Mouse (Mus musculus) forebrain, postnatal 0 days (tissue): ENCODE data around the gene Cggbp1. TPM values are rescaled to one million over a fixed set of nuclear protein-coding genes. Genes with fewer than 3 reads are reported as not detected.

Source experiments
- ATAC-seq: fragments of 200-750 bp; cut with Nextera tagmentation; 2 replicates; pipeline ENCODE4 v1.8.0; 2017; ENCODE audit warnings: mild to moderate bottlenecking, moderate library complexity
- DNase-seq: peaks from one replicate; pipeline ENCODE4 v3.0.0-alpha.2; 2015
- H3K27ac ChIP-seq: fragments of 300-500 bp; sonication (generic); 2 replicates; pipeline ENCODE4 v1.5.1; 2014; ENCODE audit warnings: low read depth, mild to moderate bottlenecking, antibody characterized with exemption, low read length, moderate library complexity, mixed read lengths
- H3K27me3 ChIP-seq: fragments of 300-500 bp; sonication (generic); 2 replicates; pipeline ENCODE4 v1.6.1; 2014; ENCODE audit warnings: mild to moderate bottlenecking, low read length, mixed read lengths; ENCODE audit not compliant: insufficient read depth
- H3K36me3 ChIP-seq: fragments of 300-500 bp; sonication (generic); 2 replicates; pipeline ENCODE4 v1.6.1; 2014; ENCODE audit warnings: mild to moderate bottlenecking, moderate library complexity; ENCODE audit not compliant: insufficient read depth
- H3K4me1 ChIP-seq: fragments of 300-500 bp; sonication (generic); 2 replicates; pipeline ENCODE4 v1.6.1; 2014; ENCODE audit warnings: antibody characterized with exemption; ENCODE audit not compliant: insufficient read depth
- H3K4me2 ChIP-seq: fragments of 300-500 bp; sonication (generic); 2 replicates; pipeline ENCODE4 v1.6.1; 2014; ENCODE audit warnings: low read depth, mild to moderate bottlenecking, moderate library complexity
- H3K4me3 ChIP-seq: fragments of 300-500 bp; sonication (generic); 2 replicates; pipeline ENCODE4 v1.5.1; 2014; ENCODE audit warnings: low read depth, low read length, mixed read lengths
- H3K9ac ChIP-seq: fragments of 300-500 bp; sonication (generic); 2 replicates; pipeline ENCODE4 v1.6.1; 2014; ENCODE audit warnings: mild to moderate bottlenecking
- H3K9me3 ChIP-seq: fragments of 300-500 bp; sonication (generic); 2 replicates; pipeline ENCODE4 v1.6.1; 2016; ENCODE audit warnings: low read length
- CTCF ChIP-seq: sonication (generic); IDR thresholded peaks from 2 replicates; pipeline ENCODE4 v1.5.1; 2016; ENCODE audit warnings: antibody characterized with exemption, control low read depth, low read depth
- WGBS: fragments of 180-500 bp; shearing (Covaris S2); extraction: QIAGEN DNeasy Blood & Tissue Kit; methylation state at CpG from one replicate; pipeline ENCODE4 v1.1.7; 2014; 5-methylcytosine and 5-hydroxymethylcytosine counted together
- polyA plus RNA-seq: library from polyadenylated mRNA; unstranded; fragments of >200 nt; fragmentation: Nextera tagmentation; extraction: Ambion mirVana; gene quantifications from 2 replicates; pipeline ENCODE4 v1.2.1, GENCODE M21; 2015
- total RNA-seq: library from RNA; depleted of rRNA; stranded (reverse); fragments of >200 nt; gene quantifications from 2 replicates; pipeline ENCODE4 v1.2.3, GENCODE M21; 2014; rRNA removed

Cggbp1 gene
- 79.0 and 82.9 TPM in 2 replicates for total RNA-seq
- polyA plus RNA-seq: 45.3 and 50.9 TPM in 2 replicates

DNA sequence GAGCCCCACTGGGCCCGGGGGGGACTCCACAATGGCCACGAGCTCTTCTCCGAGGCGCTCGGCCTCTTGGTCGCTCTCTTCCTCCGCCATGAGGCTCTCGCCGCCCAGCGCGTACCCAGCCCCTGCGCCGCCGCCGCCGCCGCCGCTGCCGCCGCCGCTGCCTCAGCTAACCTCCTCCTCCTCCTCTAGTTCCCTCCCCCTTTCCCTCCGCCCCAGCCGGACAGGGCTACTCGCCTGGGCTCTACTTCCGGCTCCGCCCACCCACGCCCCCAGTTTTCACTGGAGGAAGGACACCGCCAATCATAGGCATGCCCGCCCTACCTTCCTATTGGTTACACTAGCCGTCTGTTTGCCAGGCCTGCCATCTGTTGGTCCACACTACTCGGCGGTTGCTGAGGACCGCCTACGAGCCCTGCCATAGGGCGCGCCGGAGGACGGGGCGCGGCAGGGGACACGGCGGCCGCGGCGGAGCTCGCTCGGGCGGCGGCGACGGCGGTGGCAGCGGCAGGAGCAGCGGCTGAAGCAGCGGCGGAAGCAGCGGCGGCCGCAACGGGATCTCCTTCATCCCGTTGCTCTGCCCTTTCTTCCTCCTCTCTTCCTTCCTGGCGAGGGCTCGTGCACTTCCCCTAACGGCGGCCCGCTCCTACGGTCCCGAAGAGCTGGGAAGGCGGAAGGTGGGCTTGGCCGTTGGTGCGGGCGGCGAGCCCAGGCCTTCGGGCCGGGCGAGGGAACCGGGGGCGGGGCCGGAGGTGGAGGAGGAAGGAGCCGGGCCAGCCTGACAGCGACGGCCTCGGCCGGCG lies at the start of gene Cggbp1, which contains the start of gene Zfp654:
Cggbp1 (plus strand) TSS at position 434 of the 800 bp plus-strand sequence.
Zfp654 (minus strand) TSS at position 90 of the 800 bp plus-strand sequence.
- Histone ChIP-seq H3K4me3 (peak within 1 kb of the TSS; percentile 96), H3K4me1 (peaks cover 14% of the 10 kb centered on the region), H3K9ac (peak within 1 kb of the TSS; percentile 85), H3K27ac (peak within 1 kb of the TSS; percentile 96), H3K4me2 (peak within 1 kb of the TSS; percentile 95), H3K27me3 (no peaks in the 10 kb centered on the region), H3K36me3 (peaks cover 11% of the 10 kb centered on the region), H3K9me3 (no peaks in the 10 kb centered on the region)
- DNase-seq (peak; percentile 99), ATAC-seq (peak; percentile 100)
- TF ChIP-seq CTCF: peak; percentile 2; the same call in 1 of the 2 replicates
- 2% methylated on average over 78 of the region's 85 CpGs for WGBS

DNA sequence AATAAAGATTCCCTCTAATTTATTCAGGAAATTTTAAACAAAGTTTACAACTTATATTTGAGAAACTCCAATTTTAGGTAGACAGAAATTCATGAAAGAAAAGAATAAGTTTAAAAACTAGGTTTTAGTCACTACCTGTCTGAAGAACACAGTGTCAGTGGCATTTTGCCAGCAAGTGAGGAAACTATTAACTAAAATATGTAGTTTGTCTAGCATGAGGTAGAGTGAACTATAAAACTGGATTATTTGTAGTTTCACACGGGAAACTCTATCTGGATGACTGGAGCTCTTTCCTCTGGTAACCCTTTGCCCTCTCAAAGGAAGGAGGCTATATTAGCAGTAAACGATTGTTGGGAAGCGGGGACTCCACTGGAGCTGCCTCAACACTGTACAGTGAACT lies 48.8 kb upstream of the Cggbp1 start:
- 93% methylated on average over 3 of the region's 3 CpGs for WGBS
- ATAC-seq: no peak
- Histone ChIP-seq H3K4me3 (no peak overlapping the region), H3K27ac (no peak overlapping the region), H3K4me2 (no peak overlapping the region), H3K36me3 (no peaks in the 10 kb centered on the region), H3K9me3 (no peaks in the 10 kb centered on the region), H3K9ac (no peak overlapping the region), H3K4me1 (no peaks in the 10 kb centered on the region), H3K27me3 (no peaks in the 10 kb centered on the region)
- no peak for TF ChIP-seq CTCF
- no peak for DNase-seq

DNA sequence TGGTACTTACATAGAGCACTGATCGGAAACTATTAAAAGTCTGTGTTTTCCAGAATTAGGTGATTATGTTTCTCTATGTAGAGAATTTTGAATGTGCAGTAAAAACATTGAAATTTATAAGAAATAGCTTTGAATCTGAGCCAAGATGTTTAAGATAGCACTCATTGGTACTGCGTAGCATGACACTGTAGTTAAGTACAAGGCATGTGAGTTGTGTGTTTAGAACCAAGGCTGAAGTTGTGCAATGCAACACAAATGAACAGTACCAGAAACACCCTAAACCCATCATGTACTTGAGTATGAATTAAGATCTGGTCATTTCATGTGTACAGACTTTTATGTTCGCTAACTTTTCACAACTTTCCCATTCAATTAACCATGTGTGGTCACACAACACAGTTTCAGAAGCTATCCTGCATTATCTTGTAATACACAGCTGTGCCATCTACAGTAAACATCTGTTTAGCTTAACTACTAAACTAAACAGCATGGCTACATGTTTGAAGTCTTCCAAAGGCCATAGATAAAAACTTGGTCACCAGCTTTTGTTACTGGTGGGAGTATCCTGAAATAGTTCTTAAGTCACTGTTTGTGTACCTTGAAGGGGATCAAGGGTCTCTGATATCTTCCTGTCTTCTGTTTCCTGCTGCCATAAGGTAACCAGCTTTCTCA lies 34.6 kb upstream of the Cggbp1 start:
- no peaks in the 10 kb centered on the region for H3K9me3 ChIP-seq
- no peak overlapping the region for H3K4me2 ChIP-seq
- peaks cover 7% of the 10 kb centered on the region for H3K36me3 ChIP-seq
- DNase-seq (no peak), ATAC-seq (no peak)
- no peak for TF ChIP-seq CTCF
- H3K4me3 ChIP-seq: no peak overlapping the region
- no peak overlapping the region for H3K27ac ChIP-seq
- H3K4me1 ChIP-seq: no peaks in the 10 kb centered on the region
- H3K27me3 ChIP-seq: no peaks in the 10 kb centered on the region
- WGBS: 94% methylated on average over 3 of the region's 3 CpGs
- H3K9ac ChIP-seq: no peak overlapping the region

DNA sequence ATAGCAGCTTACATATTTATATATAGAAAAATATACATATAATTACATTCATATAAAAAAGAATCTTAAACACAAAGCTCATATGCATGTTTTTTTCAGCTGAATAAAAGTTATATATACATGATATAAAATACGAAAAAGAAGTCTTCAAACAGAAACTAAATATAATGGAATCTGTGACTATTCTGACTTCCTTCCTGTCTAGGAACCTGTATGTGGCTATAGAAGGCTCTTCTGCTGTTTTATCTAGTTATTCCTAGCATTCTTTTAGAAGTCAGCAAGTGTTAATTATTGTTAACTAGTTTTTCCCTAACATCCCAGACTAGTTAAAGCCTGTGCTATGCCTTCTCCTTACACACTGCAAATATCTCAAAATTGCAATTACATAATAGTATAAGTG lies 27.9 kb upstream of the Cggbp1 start:
- no peak for TF ChIP-seq CTCF
- Histone ChIP-seq H3K9me3 (no peaks in the 10 kb centered on the region), H3K36me3 (no peaks in the 10 kb centered on the region), H3K4me2 (no peak overlapping the region), H3K4me1 (no peaks in the 10 kb centered on the region), H3K27ac (no peak overlapping the region), H3K4me3 (no peak overlapping the region), H3K27me3 (no peaks in the 10 kb centered on the region), H3K9ac (no peak overlapping the region)
- no peak for DNase-seq
- no peak for ATAC-seq
- 83% methylated on average over 1 of the region's 1 CpGs for WGBS

DNA sequence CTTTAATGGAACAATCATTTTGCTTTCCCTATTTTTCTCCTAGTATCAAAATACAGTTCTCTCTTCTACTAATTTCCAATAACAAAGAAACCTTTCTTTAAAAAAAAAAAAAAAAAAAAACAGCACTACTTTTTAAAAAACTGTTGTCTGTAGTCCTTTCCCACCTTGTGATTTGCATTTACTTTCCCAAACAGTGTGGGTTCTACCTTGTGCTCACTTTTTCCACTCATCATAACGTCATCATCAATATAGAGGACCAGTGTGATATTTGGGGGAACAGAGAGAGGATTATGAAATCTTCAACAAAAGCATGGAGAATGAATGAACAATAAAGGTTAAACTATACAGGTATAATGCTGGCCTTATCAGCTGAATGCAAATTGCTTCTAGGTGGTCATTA lies 27.3 kb upstream of the Cggbp1 start:
- ATAC-seq (no peak), DNase-seq (no peak)
- Histone ChIP-seq H3K4me2 (no peak overlapping the region), H3K27ac (no peak overlapping the region), H3K9me3 (no peaks in the 10 kb centered on the region), H3K4me3 (no peak overlapping the region), H3K4me1 (no peaks in the 10 kb centered on the region), H3K36me3 (peaks cover 1% of the 10 kb centered on the region; the same call in 1 of the 2 replicates), H3K9ac (no peak overlapping the region), H3K27me3 (no peaks in the 10 kb centered on the region)
- no peak for TF ChIP-seq CTCF
- WGBS: 85% methylated on average over 1 of the region's 1 CpGs

DNA sequence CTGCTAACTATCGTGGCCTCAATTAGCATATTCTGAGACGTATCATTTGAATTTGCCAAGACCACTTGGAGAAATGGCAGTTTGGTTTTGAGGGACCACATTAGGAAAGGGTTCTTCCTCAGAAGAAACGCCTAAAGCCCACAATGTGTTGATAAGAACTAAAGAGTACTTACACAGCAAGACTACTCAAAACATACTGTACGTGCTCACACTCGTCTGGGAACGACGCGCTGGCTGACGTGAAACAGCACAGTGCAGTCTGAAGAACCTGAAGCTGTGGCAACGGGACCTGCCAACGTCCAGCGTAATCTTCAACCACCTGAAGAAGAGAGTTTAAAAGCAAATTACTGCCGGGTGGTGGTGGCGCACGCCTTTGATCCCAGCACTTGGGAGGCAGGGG lies 21.5 kb upstream of the Cggbp1 start:
- ATAC-seq: no peak
- Histone ChIP-seq H3K27ac (no peak overlapping the region), H3K4me2 (no peak overlapping the region), H3K27me3 (no peaks in the 10 kb centered on the region), H3K4me3 (no peak overlapping the region), H3K9ac (no peak overlapping the region), H3K9me3 (no peaks in the 10 kb centered on the region), H3K4me1 (no peaks in the 10 kb centered on the region), H3K36me3 (peaks cover 4% of the 10 kb centered on the region; the same call in 1 of the 2 replicates)
- no peak for TF ChIP-seq CTCF
- DNase-seq: no peak
- WGBS: 96% methylated on average over 15 of the region's 15 CpGs

DNA sequence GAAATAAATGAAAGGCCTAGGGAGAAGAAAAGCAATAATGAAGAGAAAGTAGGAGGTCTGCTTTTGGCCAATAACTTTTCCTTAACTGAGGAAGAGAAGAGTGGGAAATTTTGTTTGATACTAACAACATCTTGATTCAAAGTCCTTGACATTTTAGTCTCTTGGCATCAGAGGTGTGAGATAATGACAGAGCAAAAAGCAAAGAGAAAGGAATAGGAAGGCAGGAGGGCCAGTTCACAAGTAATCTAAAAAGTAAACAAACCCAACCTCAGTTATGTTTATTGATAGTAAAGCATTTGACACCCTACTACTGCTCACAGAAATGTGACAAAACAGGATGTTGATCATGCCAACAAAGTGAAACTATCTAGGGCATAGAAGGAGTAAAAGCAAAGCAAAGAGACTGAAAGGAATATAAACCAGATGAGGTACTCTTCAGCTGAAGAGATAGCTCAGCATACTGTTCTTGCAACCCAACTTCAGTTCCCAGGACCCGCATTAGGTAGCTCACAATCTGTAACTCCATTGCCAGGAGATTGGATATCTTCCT lies 15.7 kb upstream of the Cggbp1 start:
- DNase-seq (no peak), ATAC-seq (no peak)
- Histone ChIP-seq H3K27ac (no peak overlapping the region), H3K9me3 (no peaks in the 10 kb centered on the region), H3K36me3 (no peaks in the 10 kb centered on the region), H3K4me2 (no peak overlapping the region), H3K4me3 (no peak overlapping the region), H3K4me1 (no peaks in the 10 kb centered on the region), H3K27me3 (no peaks in the 10 kb centered on the region), H3K9ac (no peak overlapping the region)
- WGBS: 87% methylated on average over 1 of the region's 1 CpGs
- no peak for TF ChIP-seq CTCF
